Mouse (Mus musculus): ENCODE measurements around the gene Ppm1j. TPM values are rescaled to one million over a fixed set of nuclear protein-coding genes. Genes with fewer than 3 reads are reported as not detected.

The Ppm1j gene
- polyA plus RNA-seq (2014; fragmentation: Illumina TruSeq; extraction: RNeasy Lipid Tissue Mini Kit (QIAGEN cat#74804); ENCODE audit: low read depth, low replicate concordance), result not detected

DNA sequence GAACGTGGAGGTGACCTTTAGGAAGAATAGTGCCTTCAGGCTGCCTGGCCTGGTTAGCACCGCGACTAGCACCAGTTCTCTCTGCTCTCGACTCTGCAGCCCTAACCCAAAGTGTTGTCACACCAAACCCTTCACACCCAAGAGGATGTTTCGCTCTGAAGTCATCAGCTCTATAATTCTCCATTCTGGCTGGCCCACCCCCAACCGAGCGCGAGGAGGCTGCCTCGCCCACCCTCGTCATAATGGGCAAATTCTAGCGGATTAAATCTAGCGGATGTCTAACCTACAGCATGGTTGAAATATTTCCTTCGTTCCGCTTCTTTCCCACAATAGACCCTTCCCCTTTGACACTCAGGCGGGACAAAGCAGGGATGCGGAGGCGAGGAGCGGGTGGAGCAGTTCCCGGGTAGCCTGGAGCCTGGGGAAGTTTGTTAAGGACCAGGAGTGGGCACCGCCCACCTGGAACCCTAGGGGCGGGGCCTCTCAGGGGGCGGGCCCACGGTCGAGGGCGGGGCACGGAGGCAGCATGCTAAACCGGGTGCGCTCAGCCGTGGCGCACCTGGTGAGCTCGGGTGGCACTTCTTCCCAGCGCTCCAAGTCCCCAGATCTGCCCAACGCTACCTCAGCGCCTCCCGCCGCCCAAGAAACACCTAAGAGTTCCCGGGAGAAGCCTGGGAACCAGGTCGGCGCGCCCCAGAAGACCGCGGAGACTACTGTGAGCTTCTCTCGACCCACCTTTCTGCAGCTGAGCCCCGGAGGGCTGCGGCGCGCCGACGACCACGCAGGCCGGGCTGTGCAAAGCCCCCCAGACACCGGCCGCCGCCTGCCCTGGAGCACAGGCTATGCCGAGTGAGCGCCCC, at the start of gene Ppm1j:
Gene Ppm1j, plus strand, starts transcription at position 496 of the 860 bp plus-strand sequence.

GRCm38 (mm10) chr3:104781471-104781903, 631 bp downstream of the Ppm1j start, which contains the start of gene Fam19a3:
Fam19a3 (minus strand) TSS chr3:104781840.

GRCm38 (mm10) chr3:104788075-104788474, 7.2 kb downstream of the Ppm1j start, which contains the start of gene Rhoc:
Rhoc (plus strand) TSS chr3:104788375.

DNA sequence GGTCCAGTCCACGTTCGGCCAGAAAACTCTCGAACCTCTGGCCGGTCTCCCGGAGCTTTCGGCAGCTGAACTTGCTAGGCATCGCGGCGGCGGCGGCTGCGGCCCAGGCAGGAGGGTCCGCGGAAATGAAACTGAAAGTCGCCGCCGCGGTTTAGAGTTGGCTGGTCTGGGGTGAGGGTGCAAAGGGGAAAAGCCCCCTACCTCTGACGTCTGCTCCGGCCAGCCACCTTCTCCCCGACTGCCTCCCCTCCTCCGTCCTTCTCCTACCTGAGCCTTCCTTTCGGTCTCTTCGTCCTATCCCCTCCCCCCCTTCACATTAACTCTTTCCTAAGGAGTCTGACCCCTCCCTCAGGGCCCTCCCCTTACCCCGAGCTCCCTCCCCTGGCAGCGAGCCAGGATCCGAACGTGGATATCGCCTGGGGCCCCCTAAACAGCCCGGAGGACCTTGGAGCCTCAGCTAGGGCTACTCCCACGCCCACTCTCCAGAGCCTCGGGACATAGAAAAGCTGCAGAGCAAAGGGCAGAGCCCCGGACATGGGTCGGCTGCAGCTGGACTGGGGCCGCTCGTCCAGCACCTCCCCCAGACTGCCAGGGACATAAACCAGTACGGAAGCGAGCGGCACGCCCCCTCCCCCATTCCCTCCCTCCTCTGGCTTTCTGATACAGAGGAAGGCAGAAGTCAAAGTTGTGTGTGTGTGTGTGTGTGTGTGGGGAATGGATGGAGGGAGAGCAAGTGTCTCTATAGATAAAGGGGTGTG, 37.3 kb downstream of the Ppm1j start, which contains the start of gene Mov10:
Gene Mov10, minus strand, starts transcription at position 573 of the 758 bp plus-strand sequence.

Other genes with a start within 250 kb of the Ppm1j start
- 64.2 TPM for gene Slc16a1, start 142.4 kb upstream of the Ppm1j start, polyA plus RNA-seq (2014; fragmentation: Illumina TruSeq; extraction: RNeasy Lipid Tissue Mini Kit (QIAGEN cat#74804); ENCODE audit: low read depth, low replicate concordance)
- not detected for gene Fam19a3, start 784 bp downstream of the Ppm1j start, polyA plus RNA-seq (2014; fragmentation: Illumina TruSeq; extraction: RNeasy Lipid Tissue Mini Kit (QIAGEN cat#74804); ENCODE audit: low read depth, low replicate concordance)
- 12.4 TPM for gene Rhoc, start 7.3 kb downstream of the Ppm1j start, polyA plus RNA-seq (2014; fragmentation: Illumina TruSeq; extraction: RNeasy Lipid Tissue Mini Kit (QIAGEN cat#74804); ENCODE audit: low read depth, low replicate concordance)
- gene Mov10, start 37.5 kb downstream of the Ppm1j start, polyA plus RNA-seq (2014; fragmentation: Illumina TruSeq; extraction: RNeasy Lipid Tissue Mini Kit (QIAGEN cat#74804); ENCODE audit: low read depth, low replicate concordance), result 0.73 TPM
- 97.5 TPM for gene St7l, start 82.9 kb downstream of the Ppm1j start, polyA plus RNA-seq (2014; fragmentation: Illumina TruSeq; extraction: RNeasy Lipid Tissue Mini Kit (QIAGEN cat#74804); ENCODE audit: low read depth, low replicate concordance)
- gene Capza1, start 83.4 kb downstream of the Ppm1j start, polyA plus RNA-seq (2014; fragmentation: Illumina TruSeq; extraction: RNeasy Lipid Tissue Mini Kit (QIAGEN cat#74804); ENCODE audit: low read depth, low replicate concordance), result 122 TPM
- 0.32 TPM for gene Wnt2b, start 180.9 kb downstream of the Ppm1j start, polyA plus RNA-seq (2014; fragmentation: Illumina TruSeq; extraction: RNeasy Lipid Tissue Mini Kit (QIAGEN cat#74804); ENCODE audit: low read depth, low replicate concordance)

Data from kidney, adult 10 weeks (tissue).